Mouse (Mus musculus) mouse trophoblast stem cell (cell line): Measurements from ENCODE around the gene Trp53rkb.

ENCODE experiments used
- in situ Hi-C, 2 experiments: fragments of 300-500 bp; cut with MseI, MboI; formaldehyde crosslinking; loops; 2 replicates in 1 of 2; 3 replicates in 1 of 2; pipeline ENCODE4 v1.15.1; 2025

The Trp53rkb gene

DNA sequence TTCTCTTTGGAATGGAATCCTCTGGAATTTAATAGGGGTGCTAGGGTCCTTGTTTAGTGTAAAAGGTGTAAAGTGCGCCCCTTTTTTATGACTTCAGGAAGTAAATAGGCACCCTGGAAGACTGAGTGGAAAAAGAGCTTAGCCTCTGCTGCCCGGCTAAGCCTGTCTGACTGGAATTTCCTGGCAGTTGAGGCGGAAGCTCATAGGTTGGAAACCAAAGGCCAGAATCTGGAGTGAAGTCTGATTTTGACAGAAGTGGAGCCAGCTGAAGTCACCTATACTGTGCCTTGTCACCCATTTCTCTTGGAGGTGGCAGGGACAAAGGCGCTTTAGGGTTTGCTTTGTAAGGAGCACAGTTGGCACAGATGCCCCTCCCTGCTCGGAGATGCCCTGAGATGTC, 38.0 kb downstream of the Trp53rkb start:
- in situ Hi-C loops, result no loop called here

DNA sequence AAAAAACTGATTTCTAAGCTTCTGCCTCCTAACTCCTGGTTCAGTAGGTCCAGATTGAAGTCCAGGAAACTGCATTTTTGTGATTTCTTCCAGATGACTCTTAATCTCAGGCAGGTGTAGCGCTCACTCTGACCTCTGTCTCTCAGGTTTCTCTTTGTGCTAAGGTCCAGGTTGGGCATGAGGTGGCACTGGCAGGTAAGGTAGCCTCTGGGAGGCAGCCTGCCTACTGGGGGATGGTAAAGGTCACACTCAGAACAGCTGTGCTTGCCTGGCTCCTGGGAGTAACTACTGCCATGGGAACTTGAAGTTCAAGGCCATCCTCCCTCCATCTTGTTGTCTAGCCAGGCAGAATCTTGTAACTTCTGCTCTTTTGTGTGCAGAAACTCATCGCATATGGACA, 41.8 kb downstream of the Trp53rkb start:
- in situ Hi-C loops, result no loop called here

DNA sequence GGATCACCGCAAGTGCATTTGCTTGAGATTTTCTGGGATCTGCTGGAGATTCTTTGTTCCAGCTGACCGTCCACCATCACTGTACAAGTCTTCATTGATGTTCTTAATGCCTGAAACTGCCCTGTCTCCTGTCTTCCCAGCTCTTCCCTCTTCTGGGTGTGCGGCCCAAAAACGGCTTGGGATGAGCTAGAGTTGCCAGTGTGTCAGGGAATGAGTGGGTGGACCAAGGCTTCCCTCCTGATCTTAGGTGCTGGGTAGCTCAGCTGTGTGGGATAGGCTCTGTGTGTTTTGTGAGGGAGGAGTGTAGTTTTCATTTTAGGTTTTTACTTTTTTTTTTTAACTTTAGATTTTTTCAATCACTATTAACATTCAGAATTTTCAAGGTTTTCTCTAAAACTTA, 42.5 kb downstream of the Trp53rkb start:
- in situ Hi-C loops, result no loop called here

DNA sequence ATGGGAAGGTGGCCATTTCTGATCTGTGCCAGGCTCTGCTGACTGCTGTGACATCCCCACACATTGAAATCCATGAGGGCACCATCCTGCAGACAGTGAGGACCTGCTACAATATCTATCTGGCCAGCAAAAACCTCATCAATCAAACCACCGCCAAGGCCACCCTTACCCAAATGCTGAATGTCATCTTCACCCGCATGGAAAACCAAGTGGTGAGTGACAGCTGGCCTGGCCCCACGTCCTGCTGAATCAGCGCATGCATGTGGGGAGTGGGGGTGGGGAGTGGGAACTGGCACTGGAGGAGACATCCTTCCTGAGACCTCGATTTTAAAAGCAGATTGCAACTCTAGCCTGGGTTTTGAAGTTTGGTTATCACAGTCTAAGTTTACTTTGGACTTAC, 43.2 kb downstream of the Trp53rkb start:
- in situ Hi-C loops, result no loop called here

DNA sequence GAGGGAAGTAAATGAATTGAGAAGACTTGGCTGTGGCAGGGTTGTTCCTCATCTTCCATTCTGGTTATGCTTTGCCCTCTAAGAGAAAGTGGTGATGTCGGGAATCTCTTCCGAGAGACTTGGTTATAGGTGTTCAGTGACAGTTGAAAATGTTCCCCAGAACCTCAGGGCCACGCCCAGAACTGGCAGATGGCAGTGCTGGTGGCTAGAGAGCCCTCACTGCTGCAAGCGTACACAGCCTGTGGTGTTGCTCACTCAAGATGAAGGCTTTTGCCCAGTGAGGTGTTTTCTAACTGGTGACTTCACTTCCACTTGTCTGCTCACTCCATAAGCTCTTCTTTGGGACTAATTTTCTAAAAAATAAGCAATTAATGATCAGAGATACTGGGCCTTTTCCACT, 49.5 kb downstream of the Trp53rkb start:
- in situ Hi-C loops, result no loop called here
